Mouse (Mus musculus): ENCODE data around the gene Pf4. TPM values are rescaled to one million over a fixed set of nuclear protein-coding genes. Genes with fewer than 3 reads are reported as not detected.

The Pf4 gene
- total RNA-seq, 2 experiments from 2014 or later, result 1.2 to 3.3 TPM

GRCm38 (mm10) chr5:90785659-90786588 lies 13.7 kb downstream of the Pf4 start, which contains the start of gene Cxcl3:
Cxcl3 (plus strand) TSS chr5:90786103.
- peak; percentile 49 for ATAC-seq (replicated peaks; ENCODE audit: poor library complexity)

DNA sequence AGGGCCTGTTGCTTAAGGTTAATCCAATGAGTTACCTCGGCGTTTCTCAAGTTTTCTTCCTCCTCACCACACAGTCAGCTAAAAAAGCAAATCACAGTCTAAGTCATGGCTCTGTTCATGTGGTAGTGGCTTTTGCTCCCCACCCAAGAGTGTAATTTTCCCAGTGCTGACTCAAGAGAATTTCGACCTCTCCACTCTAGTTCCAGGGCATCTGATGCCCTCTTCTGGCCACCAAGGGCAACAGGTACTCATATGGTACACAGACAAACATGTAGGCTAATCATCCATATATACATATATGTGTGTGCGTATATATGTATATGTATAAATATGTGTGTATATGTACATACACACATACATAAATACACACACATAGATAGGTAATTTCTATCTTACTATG lies 15.9 kb downstream of the Pf4 start:
- ATAC-seq (replicated peaks; ENCODE audit: poor library complexity), result 0 out of 2 replicates have a peak, but pooled peaks have one; percentile 27

DNA sequence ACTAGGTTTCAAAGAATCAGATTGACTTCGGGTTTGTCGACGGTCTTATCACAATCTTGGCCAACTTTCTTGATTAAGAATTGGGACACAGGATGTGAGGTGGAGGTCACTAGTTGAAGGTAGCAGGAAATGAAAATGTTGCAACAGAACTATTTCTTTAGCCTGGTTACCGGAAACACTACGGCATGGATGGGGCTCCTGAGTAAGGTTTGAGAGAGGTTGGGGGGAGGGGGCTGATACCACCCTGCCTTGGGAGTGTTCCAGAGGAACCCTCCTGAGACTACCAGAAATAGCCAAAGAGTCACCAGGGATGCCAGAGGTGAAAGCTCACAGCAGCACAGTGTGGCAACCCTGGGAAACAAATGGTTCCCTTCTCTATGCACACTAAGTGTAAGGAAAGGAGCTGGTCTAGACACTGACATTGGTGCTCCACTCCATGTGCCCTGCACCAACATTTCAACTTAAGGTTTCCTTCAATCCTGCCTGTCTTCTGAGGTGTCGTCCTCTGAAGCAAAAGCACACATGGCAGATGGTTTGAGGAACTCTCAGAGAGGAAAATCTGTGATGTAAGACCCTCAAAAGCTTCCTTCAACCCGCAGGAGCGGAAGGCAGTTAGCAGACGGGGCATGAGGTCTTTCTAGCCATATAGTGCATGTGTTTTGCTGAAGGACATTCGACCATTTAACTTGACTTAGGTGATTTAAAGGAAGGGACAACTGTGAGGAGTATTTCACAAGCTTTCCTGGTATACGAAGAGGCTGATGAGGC lies 17.3 kb downstream of the Pf4 start:
- peak; percentile 75 for ATAC-seq (replicated peaks; ENCODE audit: poor library complexity)

- no peak for ATAC-seq (replicated peaks; ENCODE audit: poor library complexity)
These were observed 17.9 kb downstream of the Pf4 start for GRCm38 (mm10) chr5:90790074-90790502.

DNA sequence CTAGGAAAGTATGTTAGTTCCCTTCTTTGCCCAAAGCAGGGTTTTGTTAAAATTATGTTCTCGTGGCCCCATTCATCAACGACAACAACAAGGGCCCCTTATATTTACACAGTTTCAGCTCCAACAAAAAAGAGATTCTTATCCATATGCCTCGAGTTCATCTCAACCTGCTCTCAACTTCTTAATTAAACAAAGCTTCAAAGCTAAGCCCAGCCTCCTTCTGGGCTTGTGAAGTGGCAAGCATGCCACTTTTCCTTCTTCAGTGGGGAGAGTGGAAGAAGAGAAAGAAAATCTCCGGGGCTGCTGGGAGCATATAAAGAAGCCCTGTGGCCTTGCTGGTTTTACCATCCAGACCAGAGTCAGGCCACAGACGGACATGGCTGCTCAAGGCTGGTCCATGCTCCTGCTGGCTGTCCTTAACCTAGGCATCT lies 22.0 kb downstream of the Pf4 start, which contains the start of gene Cxcl15:
Gene Cxcl15 (plus strand): TSS at position 340 of the 431 bp plus-strand sequence.
- ATAC-seq (replicated peaks; ENCODE audit: poor library complexity), result no peak

GRCm38 (mm10) chr5:90795392-90795791 lies 23.2 kb downstream of the Pf4 start:
- ATAC-seq (replicated peaks; ENCODE audit: poor library complexity), result peak; percentile 66; the same call in 1 of the 2 replicates

GRCm38 (mm10) chr5:90804574-90804973 lies 32.3 kb downstream of the Pf4 start:
- no peak for ATAC-seq (replicated peaks; ENCODE audit: poor library complexity)

DNA sequence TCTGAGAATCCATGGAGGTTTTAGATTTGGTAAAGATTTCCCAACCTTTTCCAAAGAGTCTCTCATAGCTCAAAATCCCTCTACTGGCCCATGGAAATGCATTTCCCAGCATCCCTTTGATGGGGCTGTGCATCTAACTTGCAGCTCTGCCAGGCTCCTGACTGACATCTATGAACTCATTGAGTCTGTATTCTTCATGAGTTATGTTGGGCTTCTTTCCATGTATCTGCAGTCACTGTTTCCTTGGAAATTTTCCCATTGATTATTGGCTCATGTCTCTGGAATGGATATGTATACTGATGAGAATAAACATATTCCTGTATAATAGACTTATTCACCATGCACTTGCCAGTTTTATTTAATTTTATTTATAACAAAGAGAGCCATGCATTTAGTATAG lies 33.8 kb downstream of the Pf4 start:
- ATAC-seq (replicated peaks; ENCODE audit: poor library complexity), result no peak

- ATAC-seq (replicated peaks; ENCODE audit: poor library complexity), result no peak
These were observed 35.1 kb downstream of the Pf4 start for GRCm38 (mm10) chr5:90807176-90807950.

DNA sequence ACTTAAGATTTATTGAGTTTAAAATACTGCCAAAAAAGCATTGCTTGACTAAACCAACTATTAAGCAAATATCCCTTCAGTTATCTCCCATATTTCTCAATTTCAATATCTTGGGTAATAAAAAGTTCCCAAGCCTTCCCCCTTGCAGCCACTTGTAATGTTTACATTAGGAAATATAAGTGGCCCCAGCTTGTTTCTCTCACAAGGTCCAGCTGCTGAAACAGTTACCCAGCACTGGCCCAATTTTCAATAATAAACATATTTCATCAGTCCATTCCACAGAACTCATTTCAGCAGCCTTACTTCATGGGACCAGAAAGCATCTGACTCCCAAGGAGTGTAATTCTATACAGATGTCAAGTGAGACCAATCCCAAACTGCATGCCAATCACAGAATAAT lies 47.5 kb downstream of the Pf4 start:
- ATAC-seq (replicated peaks; ENCODE audit: poor library complexity), result no peak

Other genes with a start within 250 kb of the Pf4 start
- not detected in 2 replicates for gene 5830473C10Rik, start 211.3 kb upstream of the Pf4 start, total RNA-seq (2015)
- not detected in 2 replicates for gene 5830473C10Rik, start 211.3 kb upstream of the Pf4 start, total RNA-seq (2017)
- gene Rassf6, start 131.8 kb upstream of the Pf4 start, total RNA-seq (2015), result 0.52 TPM in 1 of 2 replicates, not detected in the other
- gene Rassf6, start 131.8 kb upstream of the Pf4 start, total RNA-seq (2017), result not detected in 2 replicates
- not detected in 2 replicates for gene Cxcl5, start 13.1 kb upstream of the Pf4 start, total RNA-seq (2015)
- gene Cxcl5, start 13.1 kb upstream of the Pf4 start, total RNA-seq (2017), result not detected in 2 replicates
- gene Ppbp, start 3.9 kb upstream of the Pf4 start, total RNA-seq (2015), result 0.66 TPM in 1 of 2 replicates, not detected in the other
- gene Ppbp, start 3.9 kb upstream of the Pf4 start, total RNA-seq (2017), result not detected in 2 replicates
- not detected in 2 replicates for gene Cxcl3, start 13.7 kb downstream of the Pf4 start, total RNA-seq (2015)
- not detected in 2 replicates for gene Cxcl3, start 13.7 kb downstream of the Pf4 start, total RNA-seq (2017)
- gene Cxcl15, start 22.1 kb downstream of the Pf4 start, total RNA-seq (2015), result not detected in 2 replicates
- not detected in 2 replicates for gene Cxcl15, start 22.1 kb downstream of the Pf4 start, total RNA-seq (2017)
- gene Cxcl1, start 118.8 kb downstream of the Pf4 start, total RNA-seq (2015), result not detected in 2 replicates
- not detected in 2 replicates for gene Cxcl1, start 118.8 kb downstream of the Pf4 start, total RNA-seq (2017)
- gene Cxcl2, start 131.4 kb downstream of the Pf4 start, total RNA-seq (2015), result 7.3 and 32.4 TPM in 2 replicates
- 9.4 and 27.4 TPM in 2 replicates for gene Cxcl2, start 131.4 kb downstream of the Pf4 start, total RNA-seq (2017)
- gene Mthfd2l, start 158.7 kb downstream of the Pf4 start, total RNA-seq (2015), result 12.6 and 14.6 TPM in 2 replicates
- gene Mthfd2l, start 158.7 kb downstream of the Pf4 start, total RNA-seq (2017), result 5.8 and 10.6 TPM in 2 replicates

All from megakaryocyte progenitor cell, adult 5-6 weeks (primary cell).